Mouse (Mus musculus) MEL (cell line): Measurements from ENCODE around the gene Axl. TPM values are rescaled to one million over a fixed set of nuclear protein-coding genes. Genes with fewer than 3 reads are reported as not detected.
A peak's percentile ranks its signal among the peaks of the same experiment; 100 is the strongest.

ENCODE experiments used
- DNase-seq: peaks from one replicate; pipeline ENCODE4 v3.0.0; 2011; ENCODE audit warnings: low read depth, low spot score
- H3K27ac ChIP-seq: 2 replicates; pipeline ENCODE4 v1.5.1; 2012; ENCODE audit warnings: low read depth, mild to moderate bottlenecking, control low read depth, low read length, moderate library complexity; ENCODE audit not compliant: control insufficient read depth
- H3K27me3 ChIP-seq, 2 experiments: fragments of 150-350 bp in 1 of 2; sonication (generic) in 1 of 2; 2 replicates each; pipeline ENCODE4 v1.6.1; 2012; ENCODE audit warnings: low read length in 2 of 2, mild to moderate bottlenecking in 2 of 2, improper control_type of control experiment in 1 of 2, moderate library complexity in 1 of 2; ENCODE audit not compliant: insufficient read depth in 2 of 2, control insufficient read depth in 1 of 2
- H3K36me3 ChIP-seq, 2 experiments: 2 replicates each; pipeline ENCODE4 v1.6.1; 2012 to 2014; ENCODE audit warnings: low read length in 2 of 2, improper control_type of control experiment in 1 of 2, inconsistent platforms in 1 of 2, mild to moderate bottlenecking in 1 of 2; ENCODE audit not compliant: insufficient read depth in 2 of 2, control insufficient read depth in 1 of 2
- H3K4me1 ChIP-seq, 2 experiments: fragments of 150-350 bp in 1 of 2; sonication (generic) in 1 of 2; 2 replicates each; pipeline ENCODE4 v1.6.1; 2012; ENCODE audit warnings: low read length in 2 of 2, improper control_type of control experiment in 1 of 2, mild to moderate bottlenecking in 1 of 2; ENCODE audit not compliant: insufficient read depth in 2 of 2, control insufficient read depth in 1 of 2
- H3K4me3 ChIP-seq, 2 experiments: fragments of 150-350 bp in 1 of 2; sonication (generic) in 1 of 2; 2 replicates each; pipeline ENCODE4 v1.5.1; 2012; ENCODE audit warnings: low read depth in 2 of 2, low read length in 2 of 2, mild to moderate bottlenecking in 2 of 2, moderate library complexity in 2 of 2, control low read depth in 1 of 2, improper control_type of control experiment in 1 of 2; ENCODE audit not compliant: control insufficient read depth in 1 of 2, insufficient read depth in 1 of 2
- H3K79me2 ChIP-seq: 2 replicates; pipeline ENCODE4 v1.6.1; 2012; ENCODE audit warnings: mild to moderate bottlenecking, low read length, moderate library complexity; ENCODE audit not compliant: control insufficient read depth, poor library complexity, insufficient read depth
- H3K9ac ChIP-seq: 2 replicates; pipeline ENCODE4 v1.6.1; 2012; ENCODE audit warnings: low read depth, mild to moderate bottlenecking, control low read depth, low read length, moderate library complexity; ENCODE audit not compliant: control insufficient read depth, poor library complexity, severe bottlenecking
- H3K9me3 ChIP-seq: fragments of 150-350 bp; sonication (generic); replicated peaks from 2 replicates; pipeline ENCODE4 v1.6.1; 2012; ENCODE audit warnings: mild to moderate bottlenecking, low read length, improper control_type of control experiment, moderate library complexity; ENCODE audit not compliant: insufficient read depth
- CHD2 ChIP-seq: IDR thresholded peaks from 2 replicates; pipeline ENCODE4 v1.6.1; 2011; ENCODE audit warnings: low read length, improper control_type of control experiment
- E2F4 ChIP-seq: IDR thresholded peaks from 2 replicates; pipeline ENCODE4 v1.6.1; 2011; ENCODE audit warnings: low read depth, low read length, improper control_type of control experiment, borderline replicate concordance
- ELF1 ChIP-seq: IDR thresholded peaks from 2 replicates; pipeline ENCODE4 v1.6.1; 2014; ENCODE audit warnings: low read depth, mild to moderate bottlenecking, inconsistent platforms, low read length, improper control_type of control experiment, moderate library complexity
- MEF2A ChIP-seq: IDR thresholded peaks from 2 replicates; pipeline ENCODE4 v1.6.1; 2014; ENCODE audit warnings: low read depth, mild to moderate bottlenecking, inconsistent platforms, low read length, improper control_type of control experiment; ENCODE audit not compliant: poor library complexity, insufficient replicate concordance, severe bottlenecking; ENCODE audit errors: extremely low read depth
- NELFE ChIP-seq: IDR thresholded peaks from 2 replicates; pipeline ENCODE4 v1.6.1; 2011; ENCODE audit warnings: low read depth, low read length, improper control_type of control experiment
- POLR2A ChIP-seq, 2 experiments: IDR thresholded peaks; 2 replicates each; pipeline ENCODE4 v1.6.1; 2011 to 2012; ENCODE audit warnings: low read length in 2 of 2, mild to moderate bottlenecking in 2 of 2, control low read depth in 1 of 2, improper control_type of control experiment in 1 of 2, low read depth in 1 of 2, moderate library complexity in 1 of 2; ENCODE audit not compliant: control insufficient read depth in 1 of 2, insufficient read depth in 1 of 2, poor library complexity in 1 of 2
- SMC3 ChIP-seq: IDR thresholded peaks from 2 replicates; pipeline ENCODE4 v1.6.1; 2011; ENCODE audit warnings: low read depth, low read length, improper control_type of control experiment
- ZKSCAN1 ChIP-seq: IDR thresholded peaks from 2 replicates; pipeline ENCODE4 v1.6.1; 2012; ENCODE audit warnings: low read depth, mild to moderate bottlenecking, inconsistent platforms, low read length, improper control_type of control experiment, moderate library complexity
- polyA plus RNA-seq, 2 experiments: library from polyadenylated mRNA; stranded (reverse) in 1 of 2; unstranded in 1 of 2; fragments of >175 nt in 1 of 2; fragments of >200 nt in 1 of 2; gene quantifications; 2 replicates each; pipeline versions ENCODE4 v1.2.1 to v1.2.4; 2012; ENCODE audit warnings: low replicate concordance in 2 of 2, low read depth in 1 of 2; ENCODE audit not compliant: insufficient read length in 2 of 2, insufficient read depth in 1 of 2, missing spikeins in 1 of 2
- total RNA-seq: library from RNA; depleted of rRNA; stranded (reverse); fragments of 300-350 nt; gene quantifications from 2 replicates; pipeline ENCODE4 v1.2.3, GENCODE M21; 2012; rRNA removed

Gene Axl
- total and polyA plus RNA-seq, 3 experiments: 0.19 TPM; not detected in 2

DNA sequence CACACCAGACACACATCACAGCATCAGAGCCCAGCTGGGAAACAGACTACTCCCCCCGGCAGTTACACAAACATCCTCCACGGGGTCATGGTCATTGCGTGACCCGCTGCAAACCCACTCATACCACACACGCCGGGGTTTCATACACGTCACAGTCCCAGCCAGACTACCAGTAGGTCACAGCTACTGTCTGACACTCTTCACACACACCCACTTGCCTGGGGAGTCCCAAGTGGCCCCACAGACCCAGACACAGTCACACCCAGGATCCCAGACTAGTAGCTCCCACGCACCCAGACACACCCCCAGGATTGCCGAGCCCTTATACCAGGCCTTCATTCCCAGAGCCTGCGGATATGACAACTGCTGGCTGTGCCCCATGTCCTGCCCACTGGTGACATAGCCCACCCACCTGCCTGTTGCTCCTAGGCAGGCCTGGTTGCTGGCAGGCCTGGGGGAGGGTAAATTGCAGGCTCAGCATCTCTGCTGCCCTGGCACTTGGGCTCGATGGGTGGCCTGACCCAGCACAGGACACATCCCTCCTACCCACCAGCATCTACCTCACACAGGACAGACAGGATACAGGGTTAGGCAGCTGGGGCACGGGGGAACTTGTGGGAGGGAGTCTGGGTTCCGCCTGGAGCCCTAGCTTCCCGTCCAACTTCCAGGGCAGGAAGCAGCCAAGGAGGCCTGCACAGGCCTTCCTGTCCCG, 80.8 kb downstream of the Axl start:
- no peak overlapping the region for H3K27ac ChIP-seq

More for the DNA sequence above, 80.8 kb downstream of the Axl start:
- no peak overlapping the region for H3K9ac ChIP-seq
- TF ChIP-seq CHD2: no peak
- TF ChIP-seq MEF2A: no peak
- TF ChIP-seq NELFE: no peak
- TF ChIP-seq ZKSCAN1: no peak
- TF ChIP-seq SMC3: no peak
- no peak for TF ChIP-seq E2F4
- TF ChIP-seq ELF1: no peak
- peak in 1 of 2 experiments; percentile 15; a peak in 2 of 4 replicates for TF ChIP-seq POLR2A (IDR thresholded peaks at IDR 0.05; ENCODE audit: control insufficient read depth in 1 of 2, insufficient read depth in 1 of 2, low read depth in 1 of 2, low read length in 2 of 2, poor library complexity in 1 of 2)
- TF ChIP-seq, all 39 proteins: peak for 1
- Histone ChIP-seq H3K4me1 (peaks cover 0 to 5% of the 10 kb centered on the region in 2 experiments; a peak in 1 of 4 replicates), H3K4me3 (no peak overlapping the region), H3K9me3 (no peaks in the 10 kb centered on the region), H3K36me3 (peaks cover 5 to 14% of the 10 kb centered on the region in 2 experiments), H3K27me3 (no peaks in the 10 kb centered on the region), H3K79me2 (no peaks in the 10 kb centered on the region)
- peak; percentile 21 for DNase-seq

Other genes starting within 250 kb of the Axl start
- 0.07 TPM in 1 of 2 replicates, not detected in the other for gene Ceacam2, start 248.8 kb downstream of the Axl start, total RNA-seq
- under 1 TPM in 1 of 2 experiments, not detected in 1; 0.13 TPM for gene Ceacam2, start 248.8 kb downstream of the Axl start, polyA plus RNA-seq
- gene Erich4, start 172.8 kb downstream of the Axl start, total RNA-seq: not detected in 2 replicates
- not detected for gene Erich4, start 172.8 kb downstream of the Axl start, polyA plus RNA-seq
- 12.4 and 14.8 TPM in 2 replicates for gene Dmac2, start 169.3 kb downstream of the Axl start, total RNA-seq
- 10 to 100 TPM in 1 of 2 experiments, not detected in 1; 32.8 TPM for gene Dmac2, start 169.3 kb downstream of the Axl start, polyA plus RNA-seq
- gene B3gnt8, start 162.1 kb downstream of the Axl start, total RNA-seq: 0.46 TPM in 2 replicates
- 1 to 10 TPM in 1 of 2 experiments, not detected in 1; 1.6 TPM for gene B3gnt8, start 162.1 kb downstream of the Axl start, polyA plus RNA-seq
- gene Bckdha, start 129.7 kb downstream of the Axl start, total RNA-seq: 21.4 and 27.0 TPM in 2 replicates
- 10 to 100 TPM in 1 of 2 experiments, not detected in 1; 33.1 TPM for gene Bckdha, start 129.7 kb downstream of the Axl start, polyA plus RNA-seq
- 106 and 109 TPM in 2 replicates for gene Exosc5, start 129.5 kb downstream of the Axl start, total RNA-seq
- gene Exosc5, start 129.5 kb downstream of the Axl start, polyA plus RNA-seq: 100 to 1,000 TPM in 1 of 2 experiments, not detected in 1; 134 TPM
- 0.59 and 0.89 TPM in 2 replicates for gene Tmem91, start 113.5 kb downstream of the Axl start, total RNA-seq
- 1 to 10 TPM in 1 of 2 experiments, not detected in 1; 3.3 TPM for gene Tmem91, start 113.5 kb downstream of the Axl start, polyA plus RNA-seq
- gene B9d2, start 107.9 kb downstream of the Axl start, total RNA-seq: 70.4 TPM in 2 replicates
- 100 to 1,000 TPM in 1 of 2 experiments, not detected in 1; 108 TPM for gene B9d2, start 107.9 kb downstream of the Axl start, polyA plus RNA-seq
- 108 and 121 TPM in 2 replicates for gene Tgfb1, start 101.7 kb downstream of the Axl start, total RNA-seq
- 100 to 1,000 TPM; 164 to 489 TPM for gene Tgfb1, start 101.7 kb downstream of the Axl start, polyA plus RNA-seq
- gene Ccdc97, start 69.6 kb downstream of the Axl start, total RNA-seq: 8.0 and 8.4 TPM in 2 replicates
- gene Ccdc97, start 69.6 kb downstream of the Axl start, polyA plus RNA-seq: 10 to 100 TPM in 1 of 2 experiments, not detected in 1; 39.7 TPM
- gene Hnrnpul1, start 33.9 kb downstream of the Axl start, total RNA-seq: 56.1 and 57.2 TPM in 2 replicates
- gene Hnrnpul1, start 33.9 kb downstream of the Axl start, polyA plus RNA-seq: 100 to 1,000 TPM; 181 to 215 TPM
- gene Cyp2s1, start 28.2 kb upstream of the Axl start, total RNA-seq: not detected in 2 replicates
- not detected for gene Cyp2s1, start 28.2 kb upstream of the Axl start, polyA plus RNA-seq
- not detected in 2 replicates for gene Cyp2b10, start 108.9 kb upstream of the Axl start, total RNA-seq
- not detected for gene Cyp2b10, start 108.9 kb upstream of the Axl start, polyA plus RNA-seq